Comparison of ENCODE assay signal across 16 mouse cellular contexts in genomic region chrX:12286910-12287522, GRCm38 (mm10).
DNase-seq lines count a peak whose midpoint lies in the region; ATAC-seq and TF ChIP-seq lines count a peak whose summit lies in the region.
"Had no signal": no experiment of that assay in that cellular context is flagged by ENCODE, and none has a peak within 500 bp of the region (broad histone marks: within the 10 kb centered on the region; RNA-seq: fewer than 3 reads in every experiment).

No protein-coding gene starts in this region.

- H3K9me3 ChIP-seq in heart, embryonic 15.5 days (replicated peaks): no peaks in the 10 kb centered on the region
- H3K9me3 ChIP-seq in lung, postnatal 0 days (ENCODE audit: low read length): no peaks in the 10 kb centered on the region
- H3K9me3 ChIP-seq in embryonic facial prominence, embryonic 11.5 days (replicated peaks; ENCODE audit: control insufficient read depth, low read length): no peaks in the 10 kb centered on the region
- no peaks in the 10 kb centered on the region for H3K9me3 ChIP-seq in limb, embryonic 13.5 days
- H3K9me3 ChIP-seq: embryonic facial prominence, embryonic 15.5 days; liver, embryonic 13.5 days; megakaryocyte, embryonic 14.5 days; neural tube, embryonic 13.5 days; stomach, embryonic 15.5 days had no signal

- intact Hi-C loops in heart, postnatal 10 days (cut with DNase I): no loop called here

- ATAC-seq in heart, embryonic 15.5 days (replicated peaks; ENCODE audit: insufficient number of reproducible peaks, insufficient read depth, low FRiP score, low read depth): no peak
- no peak for ATAC-seq in lung, postnatal 0 days
- ATAC-seq in embryonic facial prominence, embryonic 11.5 days (replicated peaks; ENCODE audit: insufficient number of reproducible peaks, low FRiP score, low TSS enrichment, low read depth): 0 out of 2 replicates have a peak, but pooled peaks have one; percentile 32
- ATAC-seq in limb, embryonic 13.5 days (ENCODE audit: low FRiP score, low read depth): 0 out of 2 replicates have a peak, but pooled peaks have one; percentile 32

- H3K36me3 ChIP-seq in heart, embryonic 15.5 days: no peaks in the 10 kb centered on the region
- H3K36me3 ChIP-seq in lung, postnatal 0 days (ENCODE audit: insufficient read depth, low read length): no peaks in the 10 kb centered on the region
- no peaks in the 10 kb centered on the region for H3K36me3 ChIP-seq in embryonic facial prominence, embryonic 11.5 days (replicated peaks; ENCODE audit: control insufficient read depth, insufficient read depth, low read depth, low read length)
- H3K36me3 ChIP-seq in limb, embryonic 13.5 days: no peaks in the 10 kb centered on the region
- H3K36me3 ChIP-seq: embryonic facial prominence, embryonic 15.5 days; liver, embryonic 13.5 days; neural tube, embryonic 13.5 days; stomach, embryonic 15.5 days had no signal

- H3K4me2 ChIP-seq in heart, embryonic 15.5 days: peak overlapping the region; percentile 23; the same call in 1 of the 2 replicates
- H3K4me2 ChIP-seq in lung, postnatal 0 days (replicated peaks; ENCODE audit: low read depth, low read length): no peak overlapping the region
- no peak overlapping the region for H3K4me2 ChIP-seq in embryonic facial prominence, embryonic 11.5 days (ENCODE audit: low read depth, low read length)
- peak overlapping the region; percentile 25 for H3K4me2 ChIP-seq in limb, embryonic 13.5 days (replicated peaks)
- H3K4me2 ChIP-seq: liver, embryonic 13.5 days; neural tube, embryonic 13.5 days; stomach, embryonic 15.5 days had no signal

- WGBS in heart, embryonic 15.5 days: 27% methylated on average over 18 of the region's 18 CpGs
- 39% methylated on average over 18 of the region's 18 CpGs for WGBS in lung, postnatal 0 days
- 14% methylated on average over 18 of the region's 18 CpGs for WGBS in embryonic facial prominence, embryonic 11.5 days
- 15% methylated on average over 18 of the region's 18 CpGs for WGBS in limb, embryonic 13.5 days
- 70% methylated on average over 18 of the region's 18 CpGs for WGBS in cerebellum, adult 2 months

- H3K9ac ChIP-seq in heart, embryonic 15.5 days: no peak overlapping the region
- H3K9ac ChIP-seq in lung, postnatal 0 days (replicated peaks; ENCODE audit: low read depth): no peak overlapping the region
- no peak overlapping the region for H3K9ac ChIP-seq in embryonic facial prominence, embryonic 11.5 days (replicated peaks; ENCODE audit: low read length)
- no peak overlapping the region for H3K9ac ChIP-seq in limb, embryonic 13.5 days
- H3K9ac ChIP-seq: embryonic facial prominence, embryonic 15.5 days; liver, embryonic 13.5 days; neural tube, embryonic 13.5 days; stomach, embryonic 15.5 days had no signal

- peaks cover 19% of the 10 kb centered on the region for H3K27me3 ChIP-seq in heart, embryonic 15.5 days
- H3K27me3 ChIP-seq in lung, postnatal 0 days (replicated peaks; ENCODE audit: insufficient read depth, low read length): no peaks in the 10 kb centered on the region
- H3K27me3 ChIP-seq in embryonic facial prominence, embryonic 11.5 days (ENCODE audit: control insufficient read depth, insufficient read depth, low read length): no peaks in the 10 kb centered on the region; the same call in 1 of the 2 replicates
- H3K27me3 ChIP-seq in limb, embryonic 13.5 days: peaks cover 59% of the 10 kb centered on the region
- no peaks in the 10 kb centered on the region for H3K27me3 ChIP-seq in cerebellum, adult 2 months (ENCODE audit: control insufficient read depth, insufficient read depth, low read length)
- H3K27me3 ChIP-seq: stomach, embryonic 15.5 days had no signal

- TF ChIP-seq POLR2A in cerebellum, adult 2 months (IDR thresholded peaks at IDR 0.05; ENCODE audit: borderline replicate concordance, insufficient read depth, low read length): no peak

- TF ChIP-seq CTCF in lung, postnatal 0 days (IDR thresholded peaks at IDR 0.05): peak; percentile 20
- no peak for TF ChIP-seq CTCF in cerebellum, adult 2 months (IDR thresholded peaks at IDR 0.05; ENCODE audit: borderline replicate concordance, insufficient read depth, low read depth, low read length)

- H3K27ac ChIP-seq in heart, embryonic 15.5 days: no peak overlapping the region
- H3K27ac ChIP-seq in lung, postnatal 0 days (ENCODE audit: low read length): no peak overlapping the region
- peak overlapping the region; percentile 41; the same call in 1 of the 2 replicates for H3K27ac ChIP-seq in embryonic facial prominence, embryonic 11.5 days (replicated peaks; ENCODE audit: low read depth, low read length)
- H3K27ac ChIP-seq in limb, embryonic 13.5 days: no peak overlapping the region
- no peak overlapping the region for H3K27ac ChIP-seq in cerebellum, adult 2 months (ENCODE audit: insufficient read depth, low read length)
- H3K27ac ChIP-seq: liver, embryonic 13.5 days; neural tube, embryonic 13.5 days; stomach, embryonic 15.5 days had no signal

- no peak for TF ChIP-seq EP300 in lung, postnatal 0 days (IDR thresholded peaks at IDR 0.05)

- no peak for DNase-seq in heart, postnatal 10 days
- no peak for DNase-seq in lung, postnatal 0 days (ENCODE audit: low spot score)
- DNase-seq in lung, postnatal 10 days: no peak
- DNase-seq in embryonic facial prominence, embryonic 11.5 days (ENCODE audit: low spot score): peak; percentile 43
- DNase-seq in cerebellum, adult 2 months: no peak
- DNase-seq in left cerebral cortex, adult 18-20 months (ENCODE audit: low spot score in 2 of 2): no peak
- DNase-seq: layer of hippocampus, adult 9-11 months; liver, embryonic 13.5 days; right cerebral cortex, postnatal 25 days; thymus, postnatal 4 days had no signal

- H3K4me1 ChIP-seq in heart, embryonic 15.5 days (replicated peaks): no peaks in the 10 kb centered on the region; the same call in 1 of the 2 replicates
- no peaks in the 10 kb centered on the region for H3K4me1 ChIP-seq in lung, postnatal 0 days (ENCODE audit: insufficient read depth, low read depth, low read length)
- H3K4me1 ChIP-seq in embryonic facial prominence, embryonic 11.5 days (ENCODE audit: control insufficient read depth, insufficient read depth, low read length): no peaks in the 10 kb centered on the region; the same call in 1 of the 2 replicates
- H3K4me1 ChIP-seq in limb, embryonic 13.5 days: peaks cover 18% of the 10 kb centered on the region
- no peaks in the 10 kb centered on the region for H3K4me1 ChIP-seq in cerebellum, adult 2 months (ENCODE audit: control insufficient read depth, insufficient read depth, low read length)
- H3K4me1 ChIP-seq: megakaryocyte, embryonic 14.5 days; stomach, embryonic 15.5 days had no signal

- H3K4me3 ChIP-seq in heart, embryonic 15.5 days: no peak overlapping the region
- H3K4me3 ChIP-seq in lung, postnatal 0 days (ENCODE audit: low read depth, low read length): no peak overlapping the region
- no peak overlapping the region for H3K4me3 ChIP-seq in embryonic facial prominence, embryonic 11.5 days (ENCODE audit: low read depth, low read length)
- H3K4me3 ChIP-seq in limb, embryonic 13.5 days: no peak overlapping the region
- H3K4me3 ChIP-seq in cerebellum, adult 2 months (replicated peaks; ENCODE audit: insufficient read depth, low read depth, low read length): no peak overlapping the region
- H3K4me3 ChIP-seq: embryonic facial prominence, embryonic 15.5 days; liver, embryonic 13.5 days; megakaryocyte, embryonic 14.5 days; neural tube, embryonic 13.5 days; stomach, embryonic 15.5 days had no signal

Comparison
In these comparisons a context has a peak if more than half of its experiments do, and no peak if none do; other contexts are left out.
1. ATAC-seq: peak in embryonic facial prominence, embryonic 11.5 days (single experiment) and limb, embryonic 13.5 days (single experiment); none in heart, embryonic 15.5 days (single experiment) and lung, postnatal 0 days (single experiment).
2. H3K4me2 ChIP-seq: peak in heart, embryonic 15.5 days (single experiment) and limb, embryonic 13.5 days (single experiment); none in lung, postnatal 0 days (single experiment) and embryonic facial prominence, embryonic 11.5 days (single experiment).